Mouse (Mus musculus): ENCODE results near the gene Sectm1b. TPM values are rescaled to one million over a fixed set of nuclear protein-coding genes. Genes with fewer than 3 reads are reported as not detected.

The Sectm1b gene
- polyA plus RNA-seq, 1 experiment from 2014 or later, result not detected

DNA sequence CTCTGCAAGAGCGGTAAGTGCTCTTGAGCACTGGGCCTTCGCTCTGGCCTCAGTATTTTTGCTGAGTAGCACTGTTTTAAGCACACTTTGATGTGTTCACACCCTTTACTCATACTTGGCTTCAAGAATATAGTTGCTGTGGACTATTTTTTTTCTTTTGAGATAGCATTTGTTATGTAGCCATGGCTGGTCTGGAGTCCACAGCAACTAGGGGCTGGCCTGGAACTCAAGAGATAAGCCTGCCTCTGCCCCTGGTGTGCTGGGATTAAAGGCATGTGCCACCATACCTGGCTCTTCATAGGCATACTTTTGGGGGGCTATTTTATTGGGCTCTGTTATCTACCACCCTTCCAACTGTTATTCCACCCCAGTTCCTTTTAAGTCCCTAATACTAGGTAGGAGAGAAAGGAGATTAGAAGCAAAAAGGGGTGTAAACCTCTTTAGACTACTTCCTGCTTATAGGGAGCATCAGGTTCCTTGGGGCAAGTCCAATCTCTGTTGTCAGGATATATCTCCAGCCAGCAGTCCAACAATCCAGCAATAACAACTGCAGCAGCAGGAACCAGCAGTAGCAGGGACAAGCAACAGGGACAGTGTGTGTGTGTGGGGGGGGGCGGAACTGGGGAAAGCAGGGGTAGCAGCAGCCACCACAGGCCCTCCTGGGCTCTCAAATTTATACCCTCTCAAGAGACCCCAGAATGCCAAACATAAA, 53.2 kb downstream of the Sectm1b start:
- Histone ChIP-seq H3K9ac (ENCODE audit: low read length) (no peak overlapping the region), H3K4me1 (ENCODE audit: control insufficient read depth, insufficient read depth, low read length) (no peaks in the 10 kb centered on the region), H3K9me3 (ENCODE audit: control insufficient read depth, low read length) (no peaks in the 10 kb centered on the region), H3K4me3 (ENCODE audit: low read depth, low read length) (no peak overlapping the region), H3K4me2 (ENCODE audit: low read depth, severe bottlenecking) (no peak overlapping the region), H3K27ac (replicated peaks; ENCODE audit: low read depth, low read length) (no peak overlapping the region), H3K36me3 (ENCODE audit: control insufficient read depth, insufficient read depth, low read length) (no peaks in the 10 kb centered on the region), H3K27me3 (ENCODE audit: control insufficient read depth, insufficient read depth, low read length) (no peaks in the 10 kb centered on the region)
- ATAC-seq (ENCODE audit: insufficient number of reproducible peaks, low FRiP score, low TSS enrichment, low read depth), result no peak
- WGBS, result 91% methylated on average over 3 of the region's 3 CpGs
- no peak for DNase-seq (ENCODE audit: low spot score)

GRCm38 (mm10) chr11:121006184-121006583, 57.2 kb downstream of the Sectm1b start:
- Histone ChIP-seq H3K4me2 (ENCODE audit: low read depth, severe bottlenecking) (no peak overlapping the region), H3K27me3 (ENCODE audit: control insufficient read depth, insufficient read depth, low read length) (no peaks in the 10 kb centered on the region), H3K27ac (replicated peaks; ENCODE audit: low read depth, low read length) (no peak overlapping the region), H3K4me3 (ENCODE audit: low read depth, low read length) (no peak overlapping the region), H3K36me3 (ENCODE audit: control insufficient read depth, insufficient read depth, low read length) (no peaks in the 10 kb centered on the region), H3K9me3 (ENCODE audit: control insufficient read depth, low read length) (no peaks in the 10 kb centered on the region), H3K9ac (ENCODE audit: low read length) (no peak overlapping the region), H3K4me1 (ENCODE audit: control insufficient read depth, insufficient read depth, low read length) (no peaks in the 10 kb centered on the region)
- DNase-seq (ENCODE audit: low spot score), result no peak
- 70% methylated on average over 6 of the region's 6 CpGs for WGBS
- ATAC-seq (ENCODE audit: insufficient number of reproducible peaks, low FRiP score, low TSS enrichment, low read depth), result no peak

DNA sequence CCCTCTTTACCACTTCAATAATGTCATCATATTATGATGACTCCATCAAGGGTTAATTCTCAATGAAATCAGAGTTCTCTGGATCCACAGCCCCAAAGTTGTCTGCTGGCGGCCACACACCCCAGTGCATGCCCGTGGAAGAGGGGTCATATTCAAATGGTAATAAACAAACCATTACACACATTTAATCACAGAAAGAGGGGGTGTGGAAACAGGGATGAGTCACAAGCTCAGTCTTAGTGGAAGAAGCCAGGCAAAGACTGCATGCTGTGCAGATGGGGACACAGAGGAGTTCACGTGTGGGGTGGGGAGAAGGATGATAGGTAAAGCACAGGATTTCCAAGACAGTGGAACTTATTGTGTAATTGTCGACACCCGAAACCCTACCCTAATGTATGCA, 59.1 kb downstream of the Sectm1b start:
- DNase-seq (ENCODE audit: low spot score) (no peak), ATAC-seq (ENCODE audit: insufficient number of reproducible peaks, low FRiP score, low TSS enrichment, low read depth) (no peak)
- Histone ChIP-seq H3K9me3 (ENCODE audit: control insufficient read depth, low read length) (no peaks in the 10 kb centered on the region), H3K4me3 (ENCODE audit: low read depth, low read length) (no peak overlapping the region), H3K4me2 (ENCODE audit: low read depth, severe bottlenecking) (no peak overlapping the region), H3K4me1 (ENCODE audit: control insufficient read depth, insufficient read depth, low read length) (no peaks in the 10 kb centered on the region), H3K27me3 (ENCODE audit: control insufficient read depth, insufficient read depth, low read length) (no peaks in the 10 kb centered on the region), H3K36me3 (ENCODE audit: control insufficient read depth, insufficient read depth, low read length) (no peaks in the 10 kb centered on the region), H3K27ac (replicated peaks; ENCODE audit: low read depth, low read length) (no peak overlapping the region), H3K9ac (ENCODE audit: low read length) (no peak overlapping the region)
- WGBS, result 77% methylated on average over 5 of the region's 5 CpGs

Other genes starting within 250 kb of the Sectm1b start
- 87.3 and 91.8 TPM in 2 replicates for gene Fasn, start 239.0 kb downstream of the Sectm1b start, polyA plus RNA-seq (2014; fragmentation: Nextera tagmentation; extraction: Ambion mirVana)
- 5.0 and 5.1 TPM in 2 replicates for gene Ccdc57, start 130.7 kb downstream of the Sectm1b start, polyA plus RNA-seq (2014; fragmentation: Nextera tagmentation; extraction: Ambion mirVana)
- 48.2 and 58.1 TPM in 2 replicates for gene Slc16a3, start 115.1 kb downstream of the Sectm1b start, polyA plus RNA-seq (2014; fragmentation: Nextera tagmentation; extraction: Ambion mirVana)
- 67.1 and 84.5 TPM in 2 replicates for gene Csnk1d, start 72.2 kb downstream of the Sectm1b start, polyA plus RNA-seq (2014; fragmentation: Nextera tagmentation; extraction: Ambion mirVana)
- 0.47 TPM in 1 of 2 replicates, not detected in the other for gene Cd7, start 24.2 kb downstream of the Sectm1b start, polyA plus RNA-seq (2014; fragmentation: Nextera tagmentation; extraction: Ambion mirVana)
- not detected in 2 replicates for gene Sectm1a, start 17.7 kb upstream of the Sectm1b start, polyA plus RNA-seq (2014; fragmentation: Nextera tagmentation; extraction: Ambion mirVana)
- not detected in 2 replicates for gene Tex19.2, start 55.1 kb upstream of the Sectm1b start, polyA plus RNA-seq (2014; fragmentation: Nextera tagmentation; extraction: Ambion mirVana)
- gene Tex19.1, start 82.6 kb upstream of the Sectm1b start, polyA plus RNA-seq (2014; fragmentation: Nextera tagmentation; extraction: Ambion mirVana), result 0.21 TPM in 1 of 2 replicates, not detected in the other
- 0.14 TPM in 1 of 2 replicates, not detected in the other for gene Uts2r, start 96.7 kb upstream of the Sectm1b start, polyA plus RNA-seq (2014; fragmentation: Nextera tagmentation; extraction: Ambion mirVana)
- 6.5 and 6.6 TPM in 2 replicates for gene Hexdc, start 140.9 kb upstream of the Sectm1b start, polyA plus RNA-seq (2014; fragmentation: Nextera tagmentation; extraction: Ambion mirVana)
- gene Ogfod3, start 141.1 kb upstream of the Sectm1b start, polyA plus RNA-seq (2014; fragmentation: Nextera tagmentation; extraction: Ambion mirVana), result 13.4 and 15.3 TPM in 2 replicates
- 35.0 and 36.7 TPM in 2 replicates for gene Cybc1, start 165.8 kb upstream of the Sectm1b start, polyA plus RNA-seq (2014; fragmentation: Nextera tagmentation; extraction: Ambion mirVana)
- 60.1 and 68.8 TPM in 2 replicates for gene Narf, start 173.7 kb upstream of the Sectm1b start, polyA plus RNA-seq (2014; fragmentation: Nextera tagmentation; extraction: Ambion mirVana)
- 13.6 and 16.1 TPM in 2 replicates for gene Foxk2, start 196.4 kb upstream of the Sectm1b start, polyA plus RNA-seq (2014; fragmentation: Nextera tagmentation; extraction: Ambion mirVana)